Mouse (Mus musculus) kidney, postnatal 14 days (tissue): ENCODE data around the gene Ntng1.

Source experiments
- DNase-seq: peaks from one replicate; pipeline ENCODE4 v3.0.0; 2022; ENCODE audit warnings: mixed read lengths

The Ntng1 gene

DNA sequence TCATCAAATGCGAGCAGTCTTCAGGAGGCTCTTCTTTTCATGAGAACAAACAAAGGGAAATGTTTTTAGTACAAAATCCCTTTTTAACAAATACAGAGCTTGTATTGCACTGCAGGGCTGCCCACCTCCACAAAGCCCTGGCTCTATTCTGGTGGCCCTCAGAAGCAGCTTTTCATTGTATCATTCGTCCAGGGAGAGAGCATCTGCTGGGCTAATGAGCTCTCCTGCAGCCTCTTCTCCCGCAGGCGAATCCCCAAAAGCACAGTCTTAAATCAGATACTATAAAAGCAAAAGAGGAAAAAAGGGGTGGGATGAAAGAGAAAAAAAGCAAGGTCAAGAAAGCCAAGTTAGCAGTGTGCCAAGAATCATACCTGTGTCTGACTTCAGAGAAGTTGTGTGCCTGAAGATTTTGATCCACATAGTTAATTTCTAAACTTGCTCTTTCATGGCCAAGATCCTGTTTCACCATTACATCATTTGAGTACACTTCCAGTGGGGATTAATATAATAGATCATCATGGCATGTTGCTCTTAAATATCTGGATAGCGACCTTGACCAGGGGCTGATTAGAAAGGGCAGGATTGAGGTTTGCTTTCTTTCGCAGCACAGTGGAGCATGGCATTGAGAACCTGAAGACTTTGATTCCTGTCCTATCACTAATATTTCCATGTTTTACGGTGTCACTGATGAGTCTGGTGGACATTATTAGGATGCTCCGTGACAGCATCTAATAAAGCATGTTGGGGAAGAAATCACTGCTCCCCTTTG lies 225.7 kb downstream of the Ntng1 start:
- no peak for DNase-seq

DNA sequence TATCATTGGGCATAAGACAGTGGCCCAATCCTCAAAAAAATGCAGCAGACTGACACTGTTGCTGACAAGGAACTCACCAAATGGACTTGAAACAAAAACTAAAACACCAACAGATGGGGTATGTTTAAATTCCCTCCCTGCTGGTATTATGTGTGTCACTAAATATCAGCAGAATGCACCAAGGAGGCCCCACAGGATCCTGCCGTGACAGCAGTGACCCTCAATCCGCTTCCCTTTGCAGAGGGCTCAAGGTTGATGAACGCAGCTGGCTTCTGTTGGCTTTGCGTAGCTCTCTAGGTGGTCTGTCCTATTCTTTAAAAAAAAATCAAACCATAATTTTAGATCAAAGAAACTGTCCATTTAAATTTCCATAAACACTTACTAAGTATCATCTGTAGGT lies 226.7 kb downstream of the Ntng1 start:
- DNase-seq, result no peak

DNA sequence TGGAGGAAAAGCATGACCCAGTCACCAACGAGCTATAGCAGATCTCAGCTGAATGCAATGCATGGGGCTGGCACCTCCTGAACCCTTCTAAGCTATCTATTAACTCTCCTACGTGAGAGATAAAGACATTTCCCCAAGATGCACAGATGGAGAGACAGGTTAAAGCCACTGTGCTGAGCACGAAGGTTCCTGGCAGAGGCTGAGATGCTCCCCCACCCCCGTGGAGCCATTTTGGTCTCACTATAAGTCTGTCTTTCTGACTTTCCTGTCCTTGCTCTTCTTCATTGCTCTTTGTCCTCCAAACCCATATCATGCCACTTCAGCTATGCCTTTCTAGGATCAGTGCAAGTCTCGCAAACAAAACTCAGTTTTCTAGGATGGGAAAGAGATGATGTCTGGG lies 229.6 kb downstream of the Ntng1 start:
- no peak for DNase-seq

DNA sequence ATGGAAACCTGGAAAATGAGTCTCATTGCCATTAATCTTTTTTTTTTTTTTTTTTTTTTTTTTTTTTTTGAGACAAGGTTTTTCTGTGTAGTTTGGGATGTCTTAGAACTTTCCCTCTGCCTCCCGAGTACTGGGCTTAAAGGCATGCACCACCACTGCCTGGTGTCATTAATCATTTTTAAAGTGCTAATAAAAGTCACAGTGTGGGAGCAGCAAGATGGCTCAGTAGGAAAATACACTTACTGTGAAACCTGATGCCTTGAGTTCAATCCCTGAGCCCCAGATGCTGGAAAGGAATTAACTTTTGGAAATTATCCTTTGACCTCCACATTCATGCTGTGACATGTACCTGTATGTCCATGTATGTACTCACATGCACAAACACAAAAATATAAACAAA lies 253.2 kb downstream of the Ntng1 start:
- no peak for DNase-seq

DNA sequence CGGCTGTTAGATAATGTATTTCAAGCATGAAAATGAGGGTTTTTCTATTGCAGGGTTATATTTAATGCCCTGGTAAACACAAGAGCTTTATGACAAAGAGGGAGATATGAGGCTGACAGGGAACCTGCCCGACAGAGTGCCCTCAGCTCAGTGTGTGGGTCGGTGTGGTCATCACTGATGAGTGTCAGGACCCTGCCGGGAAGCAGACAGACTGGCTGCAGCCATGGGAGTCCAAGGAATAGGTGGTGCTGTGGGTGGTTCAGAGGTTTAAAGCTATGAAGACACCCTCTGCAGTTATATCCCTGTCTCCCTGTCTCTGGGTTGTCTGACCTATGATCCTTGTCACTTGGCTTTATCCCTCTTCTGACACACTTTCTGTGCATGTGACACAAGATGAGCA lies 258.1 kb downstream of the Ntng1 start:
- no peak for DNase-seq

DNA sequence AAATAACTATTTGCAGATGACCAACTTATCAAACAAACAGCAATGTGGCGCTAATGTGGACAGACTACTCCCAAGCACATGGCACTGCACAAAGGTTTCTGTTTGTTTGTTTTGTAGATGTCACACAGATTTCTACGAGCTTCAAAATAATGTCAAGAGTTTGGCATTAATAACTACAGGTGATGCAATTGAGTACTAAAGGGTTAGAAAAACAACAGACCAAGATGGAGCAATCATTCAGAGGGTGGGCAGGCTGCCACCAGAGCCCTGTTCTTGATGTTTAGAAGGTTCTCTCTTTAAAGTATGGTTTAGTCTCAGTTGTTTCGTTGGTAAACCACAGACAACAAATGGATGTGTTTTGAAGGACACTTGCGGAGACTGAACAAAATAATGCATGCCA lies 264.8 kb downstream of the Ntng1 start:
- DNase-seq, result no peak

DNA sequence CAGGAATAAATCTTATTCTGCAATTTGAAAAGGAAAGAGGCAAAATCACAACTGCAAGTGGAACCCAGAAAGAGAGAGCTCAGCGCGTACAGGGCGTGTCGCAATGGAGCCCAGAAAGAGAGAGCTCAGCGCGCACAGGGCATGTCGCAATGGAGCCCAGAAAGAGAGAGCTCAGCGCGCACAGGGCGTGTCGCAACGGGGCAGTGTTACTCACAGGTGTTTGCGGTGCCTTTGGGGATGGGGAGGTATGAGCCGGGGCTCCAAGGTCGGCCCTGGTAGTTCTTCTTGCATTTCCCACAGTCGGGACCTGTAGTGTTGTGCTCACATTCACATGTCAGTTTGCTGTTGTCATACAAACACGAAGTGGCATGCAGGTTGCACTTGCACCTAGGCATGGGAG lies 271.8 kb downstream of the Ntng1 start:
- no peak for DNase-seq

DNA sequence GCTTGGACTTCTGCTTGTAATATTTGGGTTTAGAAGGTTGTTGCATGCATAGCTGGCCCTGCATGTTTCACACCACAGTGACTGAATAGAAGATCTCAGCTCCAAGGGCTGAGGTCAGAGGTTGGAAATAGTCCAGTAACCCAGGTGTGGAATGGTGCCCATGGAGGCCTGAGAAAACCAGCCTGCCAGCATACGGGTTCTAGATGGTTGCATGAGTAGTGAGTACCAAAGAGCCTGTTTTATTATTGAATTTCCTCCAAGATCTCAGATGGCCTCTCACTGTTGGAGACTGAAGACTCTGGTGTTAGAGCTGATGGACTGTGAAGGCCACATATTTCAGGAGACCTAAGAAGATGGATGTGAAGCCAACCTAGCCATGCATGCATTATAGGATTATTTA lies 285.5 kb downstream of the Ntng1 start:
- no peak for DNase-seq

DNA sequence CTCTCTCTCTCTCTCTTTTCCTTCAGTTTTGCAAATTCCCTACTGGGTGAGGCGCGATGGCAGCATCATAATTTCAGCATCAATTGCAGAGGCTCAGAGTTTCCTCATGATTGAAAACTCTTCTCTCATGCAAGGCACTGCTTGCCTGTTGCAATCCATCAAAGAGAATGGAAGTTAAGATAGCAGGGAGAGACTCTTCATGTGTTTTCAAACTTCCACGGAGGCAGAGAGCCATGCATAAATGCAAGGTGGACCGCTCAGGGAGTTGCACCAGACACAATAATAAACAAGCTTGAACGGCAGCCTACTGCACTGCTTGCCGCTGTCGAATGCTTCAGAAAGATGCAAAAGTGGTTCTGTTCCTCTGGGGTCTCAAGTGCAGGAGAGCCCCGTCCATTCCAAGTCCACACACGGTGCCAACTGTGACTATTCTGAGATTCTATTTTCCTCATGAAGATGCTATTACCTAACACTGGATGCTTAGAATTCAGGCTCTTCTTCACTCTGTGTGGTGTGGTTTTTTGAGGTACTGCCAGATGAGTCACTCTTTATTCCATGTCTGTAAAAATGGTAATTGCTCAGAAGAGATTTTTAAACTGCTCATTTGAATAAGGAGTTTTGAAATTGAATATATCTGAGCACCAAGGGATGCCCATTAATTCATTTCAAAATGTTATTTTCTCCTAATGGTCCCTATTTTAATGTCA lies 289.2 kb downstream of the Ntng1 start:
- DNase-seq, result no peak

DNA sequence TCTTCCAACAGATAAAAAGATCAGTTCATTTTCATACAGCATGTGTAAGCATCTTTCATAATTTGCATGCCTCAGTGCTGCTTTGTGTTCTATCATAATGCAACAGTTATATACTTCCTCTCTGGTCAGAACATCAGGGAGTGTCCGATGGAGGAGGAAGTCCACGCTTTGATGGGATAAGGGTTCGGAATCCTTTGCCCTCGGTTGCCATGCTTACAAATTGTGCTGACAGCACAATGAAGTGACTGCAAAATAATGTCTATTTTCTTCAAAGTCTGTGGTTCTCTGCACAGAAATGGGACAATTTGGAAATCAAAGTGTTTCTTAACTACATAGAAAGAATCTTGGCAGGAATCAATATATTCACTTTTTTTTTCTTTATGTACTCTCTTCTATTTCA lies 297.2 kb downstream of the Ntng1 start:
- no peak for DNase-seq

DNA sequence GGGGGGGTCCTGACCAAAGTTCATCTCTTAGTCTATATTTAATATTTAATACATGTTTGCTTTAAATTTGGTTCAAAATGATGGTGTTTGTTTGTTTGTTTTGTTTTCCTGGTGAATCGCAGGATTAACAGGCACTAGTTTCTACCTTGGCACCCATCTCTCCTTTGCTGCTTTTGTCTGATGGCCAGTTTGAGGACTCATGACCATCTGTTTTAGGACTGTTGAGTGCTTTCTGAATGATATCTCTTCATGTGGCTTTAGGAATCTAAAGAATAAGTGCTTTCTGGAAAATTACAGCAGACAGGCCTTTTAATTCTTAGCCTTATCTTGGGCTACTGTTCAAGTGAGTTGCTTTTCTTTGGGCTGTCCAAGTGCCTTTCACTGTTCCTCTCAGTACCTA lies 318.0 kb downstream of the Ntng1 start:
- DNase-seq, result no peak

DNA sequence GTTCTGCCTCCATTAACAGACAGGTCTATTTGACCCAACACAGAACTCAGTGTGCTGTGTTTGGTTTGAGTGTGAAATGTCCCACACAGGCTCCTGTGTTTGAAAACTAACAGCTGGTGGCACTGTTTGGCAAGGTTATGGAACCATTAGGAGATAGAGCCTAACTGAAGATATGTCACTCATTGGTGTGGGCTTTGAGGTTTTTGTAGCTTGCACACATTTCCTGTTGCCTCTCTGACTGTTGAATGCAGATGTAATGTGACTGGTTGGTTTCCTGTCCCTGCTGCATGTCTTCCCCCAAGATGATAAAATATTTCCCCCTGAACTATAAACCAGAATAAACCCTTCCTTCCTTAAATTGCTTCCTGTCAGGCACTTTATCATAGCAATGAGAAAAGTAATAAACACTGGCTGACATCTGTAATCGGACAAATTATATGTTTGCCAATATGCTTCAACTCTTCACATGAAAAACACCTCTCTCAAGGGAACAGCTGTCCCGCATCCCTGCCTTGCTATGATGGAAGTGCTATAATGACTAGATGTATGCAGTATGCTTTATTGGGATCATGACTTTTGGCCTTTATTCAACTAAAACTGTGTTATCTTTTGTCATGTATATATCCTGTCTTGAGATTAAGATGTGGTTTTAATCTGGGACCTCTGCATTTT lies 320.9 kb downstream of the Ntng1 start:
- no peak for DNase-seq

DNA sequence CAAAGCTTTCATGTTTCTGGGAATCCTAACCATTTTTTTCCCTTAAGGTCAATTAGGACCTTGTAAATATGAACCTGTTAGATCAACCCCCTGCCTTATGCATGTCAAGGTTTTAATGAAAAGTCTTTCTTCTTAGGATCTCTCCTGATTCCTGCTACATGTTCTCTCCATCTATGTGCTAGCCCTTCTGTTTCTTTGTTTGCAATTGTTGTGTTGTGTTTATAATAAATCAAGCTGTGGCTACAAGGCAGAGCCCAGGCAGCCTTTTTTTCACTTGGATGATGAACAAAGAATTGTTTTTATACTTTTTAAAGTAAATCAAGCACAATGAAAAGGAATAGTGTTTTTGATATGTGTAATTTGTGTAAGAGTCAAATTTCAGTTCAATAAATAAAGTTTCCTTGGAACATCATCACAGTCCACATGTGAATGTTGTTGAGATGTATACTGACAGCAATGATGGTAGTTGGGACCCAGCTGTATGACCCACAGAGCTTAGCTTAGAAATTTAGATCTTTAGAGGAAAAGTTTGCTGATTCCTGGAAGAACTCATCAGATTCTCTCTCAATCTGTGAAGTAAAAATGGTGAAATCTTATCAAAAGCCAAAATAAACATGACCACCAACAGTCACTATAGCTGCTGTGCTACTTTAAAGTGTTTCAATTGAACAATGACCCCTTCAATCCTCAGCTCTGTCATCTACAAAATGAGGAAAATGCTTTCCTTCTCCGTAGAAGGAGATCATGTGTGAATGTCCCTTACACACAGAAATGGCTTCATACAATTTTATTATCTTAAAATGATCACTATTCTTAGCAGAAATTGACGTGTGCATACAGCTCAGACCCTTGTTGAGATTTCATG lies 324.8 kb downstream of the Ntng1 start:
- no peak for DNase-seq

DNA sequence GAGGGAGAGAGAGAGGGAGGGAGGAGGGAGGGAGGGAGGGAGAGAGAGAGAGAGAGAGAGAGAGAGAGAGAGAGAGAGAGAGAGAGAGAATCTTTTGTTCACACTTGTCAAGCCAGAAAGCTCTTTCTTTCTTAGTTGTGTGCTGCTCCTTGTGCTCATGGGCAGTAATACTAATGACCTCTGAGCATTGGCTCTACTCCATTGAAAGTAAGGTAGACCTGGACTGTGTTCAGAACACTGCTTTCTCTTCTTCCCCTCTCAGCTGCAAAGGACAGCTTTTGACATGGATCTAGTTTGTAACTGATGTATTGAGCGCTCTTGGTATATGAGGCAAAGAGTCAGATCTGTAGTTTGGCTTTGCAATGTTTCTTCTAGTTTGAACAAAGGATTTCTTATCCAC lies 334.7 kb downstream of the Ntng1 start:
- no peak for DNase-seq

DNA sequence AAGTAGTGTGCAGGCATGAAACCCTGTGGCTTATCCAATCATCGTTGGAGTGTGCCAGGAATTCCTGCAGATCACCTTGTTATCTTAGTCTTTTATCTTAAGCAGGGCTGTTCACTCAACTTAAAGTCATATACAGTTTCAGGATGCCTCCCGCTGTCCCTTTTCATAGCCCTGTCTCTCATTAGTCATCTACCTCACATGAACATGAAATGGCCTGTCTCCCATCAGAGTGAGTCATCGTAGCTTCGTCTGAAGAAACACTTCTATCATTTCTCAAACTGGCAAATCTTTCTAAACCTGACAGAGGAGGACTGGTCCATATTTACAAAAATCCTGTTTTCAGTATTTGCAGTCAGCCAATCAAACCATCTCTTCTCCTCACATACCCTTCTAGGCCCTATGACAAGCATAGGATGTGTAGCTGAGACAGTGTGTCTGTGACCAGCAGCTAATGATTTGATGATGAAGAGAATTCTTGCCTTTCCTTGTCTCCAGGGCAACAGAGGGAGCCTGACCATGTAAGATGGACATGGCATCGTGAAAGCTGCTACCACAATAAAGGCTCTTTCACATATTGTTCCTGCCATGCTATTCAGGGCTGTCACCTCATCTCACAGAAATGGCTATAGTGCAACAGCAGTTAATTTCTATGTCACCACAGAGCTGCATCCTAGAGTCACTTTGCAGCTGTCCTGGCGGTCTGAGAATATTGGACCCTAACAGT lies 336.4 kb downstream of the Ntng1 start:
- no peak for DNase-seq

DNA sequence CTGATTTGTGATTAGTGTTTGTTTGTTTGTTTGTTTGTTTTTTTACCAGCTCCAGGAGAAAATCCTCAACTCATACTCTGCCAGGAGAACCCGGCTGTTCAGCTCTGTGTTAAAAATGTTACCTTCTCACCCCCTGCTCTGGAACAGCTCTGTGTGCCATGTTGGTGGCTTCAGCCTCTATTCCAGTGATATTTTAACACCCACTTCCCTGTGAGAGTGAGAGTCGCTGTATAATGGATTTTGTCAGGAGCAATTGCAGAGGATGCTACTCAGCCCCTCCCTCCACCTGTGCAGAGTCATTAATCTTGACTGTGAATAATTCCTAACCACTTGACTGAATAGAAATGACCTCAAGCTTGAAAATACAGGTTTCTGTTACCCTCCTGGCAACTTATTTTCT lies 339.7 kb downstream of the Ntng1 start:
- no peak for DNase-seq

DNA sequence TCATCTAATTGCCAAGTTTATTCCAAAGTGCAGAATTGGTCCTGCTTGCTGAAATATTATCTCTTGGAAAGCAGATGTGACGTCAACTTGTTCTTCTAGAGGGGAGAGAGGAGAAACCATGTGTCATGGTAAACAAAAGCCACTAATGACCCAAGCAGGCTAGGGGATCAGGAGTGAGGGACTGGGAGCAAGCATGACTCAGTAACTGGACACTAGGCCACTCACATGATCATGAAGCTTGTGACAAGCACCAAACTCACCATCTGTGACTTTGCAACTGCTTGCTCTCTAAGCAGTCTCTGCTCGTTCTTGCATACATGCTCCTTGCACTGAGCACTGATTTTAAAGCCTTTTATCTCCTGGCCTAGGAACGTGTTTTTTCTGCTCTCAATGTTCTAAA lies 340.2 kb downstream of the Ntng1 start:
- no peak for DNase-seq

DNA sequence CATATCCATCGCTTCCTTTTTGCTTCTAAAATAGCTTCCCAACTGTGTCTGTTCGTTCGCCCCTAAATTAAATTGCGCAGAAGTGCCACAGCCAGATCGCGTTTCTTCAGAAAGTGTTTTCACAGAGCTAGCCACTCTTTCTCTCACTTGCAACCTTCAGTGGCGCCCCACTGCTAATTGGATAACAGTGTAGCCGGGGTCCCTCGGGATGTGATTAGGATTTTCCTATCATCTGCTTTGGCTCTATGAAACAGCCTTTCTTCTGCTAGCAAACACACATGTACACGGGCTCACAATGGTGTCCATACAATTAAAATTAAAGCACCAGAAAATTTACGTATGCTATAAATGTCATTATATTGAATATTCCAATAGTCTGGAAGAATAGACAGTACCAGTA lies 346.5 kb downstream of the Ntng1 start:
- DNase-seq, result no peak

DNA sequence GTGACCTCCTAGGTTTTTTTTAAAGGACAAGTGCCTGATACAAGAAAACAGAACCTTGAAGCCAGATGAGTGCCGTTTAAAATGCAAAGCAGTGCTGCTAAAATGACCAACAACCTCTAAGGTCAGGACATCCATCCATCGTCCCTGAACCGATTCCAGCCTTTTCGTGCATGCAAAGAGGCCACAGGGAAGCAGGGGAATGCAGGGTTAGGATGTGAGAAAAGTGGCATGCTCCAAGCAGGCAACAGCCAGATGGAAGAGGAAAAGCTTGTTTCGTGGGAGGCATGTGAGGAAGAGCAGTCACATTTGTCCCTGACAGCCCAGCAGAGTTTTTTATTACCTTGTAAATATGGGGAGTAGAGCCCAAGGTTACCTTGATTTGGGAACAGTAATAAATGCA lies 360.6 kb downstream of the Ntng1 start:
- DNase-seq, result no peak

DNA sequence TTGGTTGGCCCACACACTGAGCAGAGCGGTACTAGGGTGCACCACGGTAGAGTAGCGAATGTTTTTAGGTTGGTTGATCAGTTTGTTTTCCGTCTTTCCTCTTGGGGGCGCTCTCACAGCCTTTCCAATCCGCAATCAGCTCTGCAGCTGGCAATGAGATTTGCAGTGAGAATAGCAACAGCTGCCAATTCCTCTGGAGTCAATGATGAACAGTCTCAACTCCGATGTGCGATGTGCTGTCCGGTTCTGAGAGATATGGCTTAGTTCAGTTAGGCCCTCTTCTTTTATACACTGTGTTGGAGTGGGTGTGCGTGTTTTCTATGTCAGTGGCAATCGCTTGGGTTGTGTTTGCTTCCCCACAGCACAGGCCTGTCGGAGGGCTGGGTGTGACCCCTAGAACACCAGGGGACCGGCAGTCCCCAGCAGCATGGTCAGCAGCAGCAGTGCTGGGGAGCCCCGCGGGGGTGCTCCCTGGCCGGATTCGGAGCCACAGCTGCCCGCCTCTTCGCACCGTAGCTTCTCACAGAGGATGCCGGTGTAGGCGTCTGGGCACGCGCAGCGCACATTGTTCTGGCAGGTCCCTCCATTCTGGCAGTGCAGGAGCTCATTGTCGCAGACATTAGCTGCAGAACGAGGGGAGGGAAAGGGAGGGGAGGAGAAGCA lies 361.4 kb downstream of the Ntng1 start:
- peak; percentile 20 for DNase-seq

DNA sequence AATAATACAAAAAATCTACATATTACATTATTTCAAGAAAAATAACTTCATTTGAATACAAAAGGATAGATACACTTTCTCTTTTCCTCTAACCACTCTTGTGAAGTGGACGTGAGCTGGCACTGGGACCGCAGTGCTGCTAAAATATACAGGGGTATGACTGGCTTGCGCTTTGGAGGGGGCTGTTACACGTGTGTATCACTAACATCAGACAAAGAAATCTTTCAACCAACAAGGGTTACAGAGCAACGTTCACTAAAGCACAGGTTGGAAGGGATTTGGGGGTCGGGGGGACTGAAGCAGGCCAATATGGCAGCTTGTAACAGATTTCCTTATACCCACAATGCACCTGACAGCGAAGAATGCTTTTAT lies 361.9 kb downstream of the Ntng1 start:
- no peak for DNase-seq

DNA sequence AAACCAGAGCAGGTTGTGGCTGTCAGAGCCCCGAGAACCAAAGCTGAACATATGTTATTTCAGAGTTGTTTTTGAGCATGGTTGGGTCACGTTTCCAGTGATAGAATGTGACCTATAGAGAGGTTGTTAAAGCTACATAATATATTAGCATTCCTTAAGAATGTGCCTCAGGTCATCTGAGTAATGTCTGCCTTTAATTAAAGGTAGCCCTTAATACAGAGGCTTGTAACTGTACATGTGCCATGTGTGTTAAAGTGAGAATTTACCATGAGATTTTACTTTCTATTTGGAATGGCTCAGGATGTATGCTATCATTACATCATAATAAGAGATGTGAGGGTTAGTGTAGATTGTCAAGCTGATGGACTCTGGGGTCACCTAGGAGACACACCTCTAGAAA lies 368.6 kb downstream of the Ntng1 start:
- no peak for DNase-seq
